Mouse (Mus musculus) MEL (cell line): ENCODE data around the gene Nubp2. TPM values are rescaled to one million over a fixed set of nuclear protein-coding genes. Genes with fewer than 3 reads are reported as not detected.
A peak's percentile ranks its signal among the peaks of the same experiment; 100 is the strongest.

Experiments
- DNase-seq: peaks from one replicate; pipeline ENCODE4 v3.0.0; 2011; ENCODE audit warnings: low read depth, low spot score
- H3K27ac ChIP-seq: 2 replicates; pipeline ENCODE4 v1.5.1; 2012; ENCODE audit warnings: low read depth, mild to moderate bottlenecking, control low read depth, low read length, moderate library complexity; ENCODE audit not compliant: control insufficient read depth
- H3K27me3 ChIP-seq, 2 experiments: fragments of 150-350 bp in 1 of 2; sonication (generic) in 1 of 2; 2 replicates each; pipeline ENCODE4 v1.6.1; 2012; ENCODE audit warnings: low read length in 2 of 2, mild to moderate bottlenecking in 2 of 2, improper control_type of control experiment in 1 of 2, moderate library complexity in 1 of 2; ENCODE audit not compliant: insufficient read depth in 2 of 2, control insufficient read depth in 1 of 2
- H3K36me3 ChIP-seq, 2 experiments: 2 replicates each; pipeline ENCODE4 v1.6.1; 2012 to 2014; ENCODE audit warnings: low read length in 2 of 2, improper control_type of control experiment in 1 of 2, inconsistent platforms in 1 of 2, mild to moderate bottlenecking in 1 of 2; ENCODE audit not compliant: insufficient read depth in 2 of 2, control insufficient read depth in 1 of 2
- H3K4me1 ChIP-seq, 2 experiments: fragments of 150-350 bp in 1 of 2; sonication (generic) in 1 of 2; 2 replicates each; pipeline ENCODE4 v1.6.1; 2012; ENCODE audit warnings: low read length in 2 of 2, improper control_type of control experiment in 1 of 2, mild to moderate bottlenecking in 1 of 2; ENCODE audit not compliant: insufficient read depth in 2 of 2, control insufficient read depth in 1 of 2
- H3K4me3 ChIP-seq, 2 experiments: fragments of 150-350 bp in 1 of 2; sonication (generic) in 1 of 2; 2 replicates each; pipeline ENCODE4 v1.5.1; 2012; ENCODE audit warnings: low read depth in 2 of 2, low read length in 2 of 2, mild to moderate bottlenecking in 2 of 2, moderate library complexity in 2 of 2, control low read depth in 1 of 2, improper control_type of control experiment in 1 of 2; ENCODE audit not compliant: control insufficient read depth in 1 of 2, insufficient read depth in 1 of 2
- H3K79me2 ChIP-seq: 2 replicates; pipeline ENCODE4 v1.6.1; 2012; ENCODE audit warnings: mild to moderate bottlenecking, low read length, moderate library complexity; ENCODE audit not compliant: control insufficient read depth, poor library complexity, insufficient read depth
- H3K9ac ChIP-seq: 2 replicates; pipeline ENCODE4 v1.6.1; 2012; ENCODE audit warnings: low read depth, mild to moderate bottlenecking, control low read depth, low read length, moderate library complexity; ENCODE audit not compliant: control insufficient read depth, poor library complexity, severe bottlenecking
- H3K9me3 ChIP-seq: fragments of 150-350 bp; sonication (generic); replicated peaks from 2 replicates; pipeline ENCODE4 v1.6.1; 2012; ENCODE audit warnings: mild to moderate bottlenecking, low read length, improper control_type of control experiment, moderate library complexity; ENCODE audit not compliant: insufficient read depth
- CHD1 ChIP-seq: IDR thresholded peaks from 2 replicates; pipeline ENCODE4 v1.6.1; 2012; ENCODE audit warnings: low read depth, mild to moderate bottlenecking, inconsistent platforms, low read length, improper control_type of control experiment
- CTCF ChIP-seq, 3 experiments: IDR thresholded peaks in 2 of 3; conservative IDR thresholded peaks in 1 of 3; 2 replicates each; pipeline ENCODE4 v1.5.1; 2011 to 2012; ENCODE audit warnings: low read length in 3 of 3, low read depth in 2 of 3, mild to moderate bottlenecking in 2 of 3, improper control_type of control experiment in 1 of 3, inconsistent platforms in 1 of 3, mixed read lengths in 1 of 3, moderate library complexity in 1 of 3; ENCODE audit not compliant: control insufficient read depth in 1 of 3, insufficient read depth in 1 of 3, poor library complexity in 1 of 3, severe bottlenecking in 1 of 3
- E2F4 ChIP-seq: IDR thresholded peaks from 2 replicates; pipeline ENCODE4 v1.6.1; 2011; ENCODE audit warnings: low read depth, low read length, improper control_type of control experiment, borderline replicate concordance
- ELF1 ChIP-seq: IDR thresholded peaks from 2 replicates; pipeline ENCODE4 v1.6.1; 2014; ENCODE audit warnings: low read depth, mild to moderate bottlenecking, inconsistent platforms, low read length, improper control_type of control experiment, moderate library complexity
- EP300 ChIP-seq, 2 experiments: IDR thresholded peaks; 2 replicates each; pipeline ENCODE4 v1.6.1; 2011; ENCODE audit warnings: improper control_type of control experiment in 2 of 2, low read length in 2 of 2, low read depth in 1 of 2, mild to moderate bottlenecking in 1 of 2
- ETS1 ChIP-seq: IDR thresholded peaks from 2 replicates; pipeline ENCODE4 v1.6.1; 2012; ENCODE audit warnings: low read depth, mild to moderate bottlenecking, inconsistent platforms, low read length, improper control_type of control experiment, moderate library complexity
- GATA1 ChIP-seq: IDR thresholded peaks from 2 replicates; pipeline ENCODE4 v1.6.1; 2011; ENCODE audit warnings: low read depth, low read length, improper control_type of control experiment
- JUND ChIP-seq: IDR thresholded peaks from 2 replicates; pipeline ENCODE4 v1.6.1; 2011; ENCODE audit warnings: low read depth, mild to moderate bottlenecking, improper control_type of control experiment, low read length
- KAT2A ChIP-seq: conservative IDR thresholded peaks from 2 replicates; pipeline ENCODE4 v1.6.1; 2012; ENCODE audit warnings: low read depth, low read length, improper control_type of control experiment, inconsistent platforms
- MAFK ChIP-seq: IDR thresholded peaks from 2 replicates; pipeline ENCODE4 v1.6.1; 2011; ENCODE audit warnings: low read depth, mild to moderate bottlenecking, low read length, improper control_type of control experiment, borderline replicate concordance
- MXI1 ChIP-seq: IDR thresholded peaks from 2 replicates; pipeline ENCODE4 v1.6.1; 2011; ENCODE audit warnings: mild to moderate bottlenecking, low read depth, low read length, improper control_type of control experiment
- MYB ChIP-seq: IDR thresholded peaks from 2 replicates; pipeline ENCODE4 v1.6.1; 2011; ENCODE audit warnings: mild to moderate bottlenecking, low read depth, low read length, improper control_type of control experiment
- NELFE ChIP-seq: IDR thresholded peaks from 2 replicates; pipeline ENCODE4 v1.6.1; 2011; ENCODE audit warnings: low read depth, low read length, improper control_type of control experiment
- NRF1 ChIP-seq: IDR thresholded peaks from 2 replicates; pipeline ENCODE4 v1.6.1; 2014; ENCODE audit warnings: low read depth, mild to moderate bottlenecking, inconsistent platforms, low read length, improper control_type of control experiment, moderate library complexity; ENCODE audit not compliant: poor library complexity, insufficient read depth, severe bottlenecking
- POLR2A ChIP-seq, 2 experiments: IDR thresholded peaks; 2 replicates each; pipeline ENCODE4 v1.6.1; 2011 to 2012; ENCODE audit warnings: low read length in 2 of 2, mild to moderate bottlenecking in 2 of 2, control low read depth in 1 of 2, improper control_type of control experiment in 1 of 2, low read depth in 1 of 2, moderate library complexity in 1 of 2; ENCODE audit not compliant: control insufficient read depth in 1 of 2, insufficient read depth in 1 of 2, poor library complexity in 1 of 2
- RAD21 ChIP-seq: IDR thresholded peaks from 2 replicates; pipeline ENCODE4 v1.6.1; 2011; ENCODE audit warnings: mild to moderate bottlenecking, low read depth, low read length, improper control_type of control experiment
- RCOR1 ChIP-seq: IDR thresholded peaks from 2 replicates; pipeline ENCODE4 v1.6.1; 2012; ENCODE audit warnings: low read depth, mild to moderate bottlenecking, inconsistent platforms, low read length, improper control_type of control experiment
- SIN3A ChIP-seq: IDR thresholded peaks from 2 replicates; pipeline ENCODE4 v1.6.1; 2012; ENCODE audit warnings: low read length, improper control_type of control experiment, inconsistent platforms
- SMC3 ChIP-seq: IDR thresholded peaks from 2 replicates; pipeline ENCODE4 v1.6.1; 2011; ENCODE audit warnings: low read depth, low read length, improper control_type of control experiment
- TAL1 ChIP-seq: IDR thresholded peaks from 2 replicates; pipeline ENCODE4 v1.6.1; 2012; ENCODE audit warnings: mild to moderate bottlenecking, inconsistent platforms, low read length, moderate library complexity, mixed read lengths
- TBP ChIP-seq: IDR thresholded peaks from 2 replicates; pipeline ENCODE4 v1.8.0; 2011; ENCODE audit warnings: low read depth, low read length, improper control_type of control experiment
- TCF12 ChIP-seq: IDR thresholded peaks from 2 replicates; pipeline ENCODE4 v1.6.1; 2014; ENCODE audit warnings: low read depth, mild to moderate bottlenecking, inconsistent platforms, low read length, improper control_type of control experiment, moderate library complexity
- UBTF ChIP-seq: IDR thresholded peaks from 2 replicates; pipeline ENCODE4 v1.6.1; 2012; ENCODE audit warnings: low read depth, mild to moderate bottlenecking, inconsistent platforms, low read length, improper control_type of control experiment, moderate library complexity, borderline replicate concordance; ENCODE audit not compliant: insufficient read depth
- USF1 ChIP-seq: IDR thresholded peaks from 2 replicates; pipeline ENCODE4 v1.6.1; 2014; ENCODE audit warnings: low read depth, mild to moderate bottlenecking, inconsistent platforms, low read length, improper control_type of control experiment, moderate library complexity
- ZKSCAN1 ChIP-seq: IDR thresholded peaks from 2 replicates; pipeline ENCODE4 v1.6.1; 2012; ENCODE audit warnings: low read depth, mild to moderate bottlenecking, inconsistent platforms, low read length, improper control_type of control experiment, moderate library complexity
- ZMIZ1 ChIP-seq: IDR thresholded peaks from 2 replicates; pipeline ENCODE4 v1.6.1; 2012; ENCODE audit warnings: low read depth, mild to moderate bottlenecking, inconsistent platforms, low read length, improper control_type of control experiment, moderate library complexity
- polyA plus RNA-seq, 2 experiments: library from polyadenylated mRNA; stranded (reverse) in 1 of 2; unstranded in 1 of 2; fragments of >175 nt in 1 of 2; fragments of >200 nt in 1 of 2; gene quantifications; 2 replicates each; pipeline versions ENCODE4 v1.2.1 to v1.2.4; 2012; ENCODE audit warnings: low replicate concordance in 2 of 2, low read depth in 1 of 2; ENCODE audit not compliant: insufficient read length in 2 of 2, insufficient read depth in 1 of 2, missing spikeins in 1 of 2
- total RNA-seq: library from RNA; depleted of rRNA; stranded (reverse); fragments of 300-350 nt; gene quantifications from 2 replicates; pipeline ENCODE4 v1.2.3, GENCODE M21; 2012

Gene Nubp2
- total and polyA plus RNA-seq, 3 experiments = 141 to 191 TPM; not detected in 1

- peaks cover 2 to 7% of the 10 kb centered on the region in 2 experiments; a peak in 3 of 4 replicates for H3K4me1 ChIP-seq
- H3K9ac ChIP-seq = no peak overlapping the region
- H3K27ac ChIP-seq = no peak overlapping the region
- DNase-seq = no peak
- H3K4me3 ChIP-seq = no peak overlapping the region
- peaks cover 2 to 9% of the 10 kb centered on the region in 2 experiments for H3K36me3 ChIP-seq
- TF ChIP-seq JUND (no peak), SMC3 (no peak), POLR2A (IDR thresholded peaks at IDR 0.05; ENCODE audit: control insufficient read depth in 1 of 2, insufficient read depth in 1 of 2, low read depth in 1 of 2, low read length in 2 of 2, poor library complexity in 1 of 2) (no peak), ETS1 (no peak), KAT2A (no peak), ELF1 (no peak), TAL1 (no peak), TBP (no peak), UBTF (no peak)
- H3K27me3 ChIP-seq = no peaks in the 10 kb centered on the region
- H3K9me3 ChIP-seq = no peaks in the 10 kb centered on the region
- no peaks in the 10 kb centered on the region for H3K79me2 ChIP-seq
Observed at GRCm38 (mm10) chr17:24903767-24904166, 17.6 kb upstream of the Nubp2 start.

- no peaks in the 10 kb centered on the region for H3K9me3 ChIP-seq
- H3K27me3 ChIP-seq = no peaks in the 10 kb centered on the region
- no peak for TF ChIP-seq MAFK
- peak; percentile 59 to 83 (median 72) for TF ChIP-seq CTCF (IDR thresholded peaks at IDR 0.05 in 2 of 3, conservative IDR thresholded peaks at IDR 0.05 in 1 of 3; ENCODE audit: control insufficient read depth in 1 of 3, insufficient read depth in 1 of 3, low read depth in 2 of 3, low read length in 3 of 3, poor library complexity in 1 of 3, severe bottlenecking in 1 of 3)
- no peak for TF ChIP-seq POLR2A (IDR thresholded peaks at IDR 0.05; ENCODE audit: control insufficient read depth in 1 of 2, insufficient read depth in 1 of 2, low read depth in 1 of 2, low read length in 2 of 2, poor library complexity in 1 of 2)
- TF ChIP-seq RAD21 = peak; percentile 61
- TF ChIP-seq TAL1 = peak; percentile 87
- TF ChIP-seq GATA1 = peak; percentile 66
- peak; percentile 45; the same call in 1 of the 2 replicates for TF ChIP-seq SIN3A
- no peak for TF ChIP-seq ZKSCAN1
- no peak for TF ChIP-seq CHD1
- no peak for TF ChIP-seq NELFE
- TF ChIP-seq ETS1 = no peak; the same call in 1 of the 2 replicates
- peak; percentile 73 to 88 for TF ChIP-seq EP300 (IDR thresholded peaks at IDR 0.05; ENCODE audit: low read depth in 1 of 2, low read length in 2 of 2)
- 0 out of 2 replicates have a peak, but pooled peaks have one; percentile 7 for TF ChIP-seq RCOR1
- TF ChIP-seq TCF12 = peak; percentile 80
- TF ChIP-seq E2F4 = no peak
- no peak for TF ChIP-seq USF1
- peak; percentile 58 for TF ChIP-seq SMC3
- TF ChIP-seq TBP = no peak
- TF ChIP-seq NRF1 = no peak
- TF ChIP-seq MXI1 = no peak
- no peak for TF ChIP-seq KAT2A
- TF ChIP-seq ZMIZ1 = no peak
- 0 out of 2 replicates have a peak, but pooled peaks have one; percentile 22 for TF ChIP-seq MYB
- peak; percentile 70 for DNase-seq
- H3K4me3 ChIP-seq = no peak overlapping the region
- H3K9ac ChIP-seq = no peak overlapping the region
- peaks cover 1 to 9% of the 10 kb centered on the region in 2 experiments for H3K36me3 ChIP-seq
- peak overlapping the region; percentile 40 for H3K27ac ChIP-seq
- peaks cover 2 to 7% of the 10 kb centered on the region in 2 experiments; a peak in 3 of 4 replicates for H3K4me1 ChIP-seq
- no peaks in the 10 kb centered on the region for H3K79me2 ChIP-seq
Observed at GRCm38 (mm10) chr17:24902671-24903474, 16.7 kb upstream of the Nubp2 start.
